Mouse (Mus musculus) limb, embryonic 14.5 days (tissue): Measurements from ENCODE around the gene Stim1. TPM values are rescaled to one million over a fixed set of nuclear protein-coding genes. Genes with fewer than 3 reads are reported as not detected.

ENCODE experiments used
- ATAC-seq: fragments of 200-750 bp; cut with Nextera tagmentation; 2 replicates; pipeline ENCODE4 v1.8.0; 2017; ENCODE audit warnings: low read depth, moderate number of reproducible peaks, moderate TSS enrichment; ENCODE audit not compliant: low FRiP score
- DNase-seq: peaks from one replicate; pipeline ENCODE4 v3.0.0-alpha.2; 2015; ENCODE audit warnings: low spot score
- H3K27ac ChIP-seq: fragments of 300-500 bp; sonication (generic); replicated peaks from 2 replicates; pipeline ENCODE4 v1.5.1; 2014; ENCODE audit warnings: low read depth, mild to moderate bottlenecking, low read length, moderate library complexity, mixed read lengths
- H3K27me3 ChIP-seq: fragments of 300-500 bp; sonication (generic); 2 replicates; pipeline ENCODE4 v1.6.1; 2014; ENCODE audit warnings: low read length, mixed read lengths; ENCODE audit not compliant: control insufficient read depth, insufficient read depth
- H3K36me3 ChIP-seq: fragments of 300-500 bp; sonication (generic); 2 replicates; pipeline ENCODE4 v1.6.1; 2014; ENCODE audit warnings: mild to moderate bottlenecking, low read length, moderate library complexity, mixed read lengths; ENCODE audit not compliant: control insufficient read depth, insufficient read depth
- H3K4me1 ChIP-seq: fragments of 300-500 bp; sonication (generic); 2 replicates; pipeline ENCODE4 v1.6.1; 2014; ENCODE audit warnings: antibody characterized with exemption, low read length, mixed read lengths; ENCODE audit not compliant: control insufficient read depth, insufficient read depth
- H3K4me2 ChIP-seq: fragments of 300-500 bp; sonication (generic); replicated peaks from 2 replicates; pipeline ENCODE4 v1.6.1; 2014; ENCODE audit warnings: low read depth, mild to moderate bottlenecking, low read length, moderate library complexity; ENCODE audit not compliant: severe bottlenecking
- H3K4me3 ChIP-seq: fragments of 300-500 bp; sonication (generic); replicated peaks from 2 replicates; pipeline ENCODE4 v1.5.1; 2014; ENCODE audit warnings: low read length
- H3K9ac ChIP-seq: fragments of 300-500 bp; sonication (generic); 2 replicates; pipeline ENCODE4 v1.6.1; 2014; ENCODE audit warnings: mild to moderate bottlenecking, low read depth, low read length, moderate library complexity; ENCODE audit not compliant: severe bottlenecking
- H3K9me3 ChIP-seq: fragments of 300-500 bp; sonication (generic); 2 replicates; pipeline ENCODE4 v1.6.1; 2016; ENCODE audit warnings: low read length; ENCODE audit not compliant: control insufficient read depth
- POLR2A ChIP-seq: fragments of 200-500 bp; IDR thresholded peaks from 2 replicates; pipeline ENCODE4 v1.8.0; 2012; ENCODE audit warnings: inconsistent platforms, mild to moderate bottlenecking, moderate library complexity, borderline replicate concordance; ENCODE audit not compliant: insufficient read depth, insufficient read length; ENCODE audit errors: extremely low read depth
- WGBS: fragments of 180-500 bp; shearing (Covaris S2); extraction: QIAGEN DNeasy Blood & Tissue Kit; methylation state at CpG from one replicate; pipeline ENCODE4 v1.1.7; 2014; 5-methylcytosine and 5-hydroxymethylcytosine counted together
- polyA plus RNA-seq, 2 experiments: library from polyadenylated mRNA; depleted of rRNA in 1 of 2; stranded (reverse) in 1 of 2; unstranded in 1 of 2; fragments of >200 nt; fragmentation: Nextera tagmentation in 1 of 2; extraction: Ambion mirVana in 1 of 2; gene quantifications; 2 replicates each; pipeline versions ENCODE4 v1.2.1 to v1.2.3; 2012 to 2014

The Stim1 gene
- polyA plus RNA-seq, 2 experiments: 27.7 to 49.1 TPM

- Histone ChIP-seq H3K4me2 (no peak overlapping the region), H3K4me1 (peaks cover 32% of the 10 kb centered on the region), H3K36me3 (peaks cover 19% of the 10 kb centered on the region), H3K9me3 (no peaks in the 10 kb centered on the region), H3K27ac (no peak overlapping the region), H3K4me3 (no peak overlapping the region), H3K27me3 (no peaks in the 10 kb centered on the region), H3K9ac (no peak overlapping the region)
- no peak for ATAC-seq
- 84% methylated on average over 3 of the region's 3 CpGs for WGBS
- DNase-seq: no peak
- no peak for TF ChIP-seq POLR2A
Observed at GRCm38 (mm10) chr7:102244782-102245535, 22.6 kb upstream of the Stim1 start.

GRCm38 (mm10) chr7:102245775-102246174, 21.8 kb upstream of the Stim1 start:
- TF ChIP-seq POLR2A: no peak
- peaks cover 11% of the 10 kb centered on the region for H3K36me3 ChIP-seq
- H3K27me3 ChIP-seq: no peaks in the 10 kb centered on the region
- 19% methylated on average over 1 of the region's 1 CpGs for WGBS
- no peak overlapping the region for H3K4me3 ChIP-seq
- H3K9ac ChIP-seq: no peak overlapping the region
- no peak for ATAC-seq
- H3K27ac ChIP-seq: 0 out of 2 replicates have a peak overlapping the region, but pooled peaks have one; percentile 1
- no peaks in the 10 kb centered on the region for H3K9me3 ChIP-seq
- DNase-seq: no peak
- H3K4me1 ChIP-seq: peaks cover 32% of the 10 kb centered on the region
- no peak overlapping the region for H3K4me2 ChIP-seq

DNA sequence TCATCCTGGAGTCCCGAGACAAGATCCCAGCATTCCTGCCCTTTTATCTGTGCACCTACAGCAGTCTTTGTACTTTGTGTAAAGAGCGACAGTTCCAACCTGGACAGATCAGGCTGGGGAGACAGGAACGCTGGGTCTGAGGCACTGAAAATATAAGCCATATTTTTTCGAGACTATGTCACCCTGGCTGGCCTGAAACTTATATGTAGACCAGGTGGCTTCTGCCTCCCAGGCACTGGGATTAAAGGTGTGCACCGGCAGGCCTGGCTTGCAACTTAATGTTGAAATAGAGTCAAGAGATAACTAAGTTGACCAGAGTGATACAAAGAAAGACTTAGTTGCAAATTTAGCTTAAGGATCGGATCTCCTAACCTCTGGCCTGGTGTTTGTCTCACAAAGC, 21.3 kb upstream of the Stim1 start:
- H3K4me1 ChIP-seq: peaks cover 32% of the 10 kb centered on the region
- ATAC-seq (no peak), DNase-seq (no peak)
- no peak overlapping the region for H3K4me2 ChIP-seq
- no peak overlapping the region for H3K4me3 ChIP-seq
- WGBS: 58% methylated on average over 6 of the region's 6 CpGs
- H3K36me3 ChIP-seq: peaks cover 6% of the 10 kb centered on the region; the same call in 1 of the 2 replicates
- H3K27me3 ChIP-seq: no peaks in the 10 kb centered on the region
- 0 out of 2 replicates have a peak overlapping the region, but pooled peaks have one; percentile 1 for H3K27ac ChIP-seq
- no peaks in the 10 kb centered on the region for H3K9me3 ChIP-seq
- TF ChIP-seq POLR2A: no peak
- H3K9ac ChIP-seq: no peak overlapping the region; the same call in 1 of the 2 replicates

GRCm38 (mm10) chr7:102246956-102247797, 20.4 kb upstream of the Stim1 start:
- Histone ChIP-seq H3K4me2 (peak overlapping the region; percentile 64; the same call in 1 of the 2 replicates), H3K4me3 (0 out of 2 replicates have a peak overlapping the region, but pooled peaks have one; percentile 85), H3K9me3 (no peaks in the 10 kb centered on the region), H3K27ac (no peak overlapping the region), H3K4me1 (peaks cover 32% of the 10 kb centered on the region), H3K27me3 (no peaks in the 10 kb centered on the region), H3K36me3 (0 out of 2 replicates have a peak, but pooled peaks cover 3% of the 10 kb centered on the region), H3K9ac (no peak overlapping the region; the same call in 1 of the 2 replicates)
- ATAC-seq: no peak
- WGBS: 52% methylated on average over 12 of the region's 12 CpGs
- no peak for DNase-seq
- no peak for TF ChIP-seq POLR2A
